Mouse (Mus musculus): Measurements from ENCODE around the gene Sox6. TPM values are rescaled to one million over a fixed set of nuclear protein-coding genes. Genes with fewer than 3 reads are reported as not detected.

Gene Sox6
- polyA plus RNA-seq, 1 experiment = 2.9 TPM

GRCm38 (mm10) chr7:115565060-115565426 lies 473.6 kb downstream of the Sox6 start:
- Histone ChIP-seq H3K4me3 (ENCODE audit: insufficient read depth, low read length) (no peak overlapping the region), H3K4me1 (ENCODE audit: control insufficient read depth, insufficient read depth, low read length) (no peaks in the 10 kb centered on the region), H3K27ac (ENCODE audit: insufficient read depth, low read length) (no peak overlapping the region)
- TF ChIP-seq CTCF (IDR thresholded peaks at IDR 0.05; ENCODE audit: borderline replicate concordance, insufficient read depth, low read length) = no peak
- no peak for TF ChIP-seq POLR2A (IDR thresholded peaks at IDR 0.05; ENCODE audit: low read depth, low read length)

- no peaks in the 10 kb centered on the region for H3K4me1 ChIP-seq (ENCODE audit: control insufficient read depth, insufficient read depth, low read length)
- H3K27ac ChIP-seq (ENCODE audit: insufficient read depth, low read length) = no peak overlapping the region
- no peak overlapping the region for H3K4me3 ChIP-seq (ENCODE audit: insufficient read depth, low read length)
- TF ChIP-seq CTCF (IDR thresholded peaks at IDR 0.05; ENCODE audit: borderline replicate concordance, insufficient read depth, low read length) = no peak
- no peak for TF ChIP-seq POLR2A (IDR thresholded peaks at IDR 0.05; ENCODE audit: low read depth, low read length)
These were observed 474.1 kb downstream of the Sox6 start for GRCm38 (mm10) chr7:115564359-115565059.

GRCm38 (mm10) chr7:115556677-115557076 lies 481.9 kb downstream of the Sox6 start:
- Histone ChIP-seq H3K27ac (ENCODE audit: insufficient read depth, low read length) (no peak overlapping the region), H3K4me1 (ENCODE audit: control insufficient read depth, insufficient read depth, low read length) (no peaks in the 10 kb centered on the region), H3K4me3 (ENCODE audit: insufficient read depth, low read length) (no peak overlapping the region)
- TF ChIP-seq CTCF (IDR thresholded peaks at IDR 0.05; ENCODE audit: borderline replicate concordance, insufficient read depth, low read length) = no peak

DNA sequence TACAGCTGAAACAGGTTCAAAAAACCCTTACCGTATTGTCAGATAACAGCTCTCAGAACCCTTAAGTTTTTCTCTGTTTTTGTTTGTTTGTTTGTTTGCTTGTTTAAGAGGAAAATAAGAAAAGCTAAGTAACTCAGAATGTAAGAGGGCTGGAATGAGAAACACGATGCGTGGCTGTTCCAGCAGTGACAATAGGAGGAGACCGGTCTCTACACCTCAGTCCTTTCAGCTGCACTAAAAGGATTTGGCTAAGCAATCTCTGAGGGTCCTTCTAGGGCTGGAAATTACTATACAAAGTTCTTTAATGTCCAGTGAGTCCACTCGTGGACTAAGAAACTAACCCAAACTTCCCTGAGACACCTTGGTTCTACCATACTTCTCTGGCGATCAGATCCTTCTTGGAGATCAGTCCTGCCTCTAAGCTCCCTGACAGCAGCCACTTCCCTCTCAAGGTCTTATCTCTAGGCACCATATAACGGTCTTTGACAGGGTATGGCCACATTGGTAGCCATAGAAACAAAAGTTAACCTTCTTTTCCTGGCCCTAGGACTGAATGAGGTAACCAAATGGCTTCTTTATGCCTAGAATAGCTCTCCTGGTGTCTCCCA lies 488.3 kb downstream of the Sox6 start:
- no peak overlapping the region for H3K27ac ChIP-seq (ENCODE audit: insufficient read depth, low read length)
- no peak overlapping the region for H3K4me3 ChIP-seq (ENCODE audit: insufficient read depth, low read length)
- TF ChIP-seq CTCF (IDR thresholded peaks at IDR 0.05; ENCODE audit: borderline replicate concordance, insufficient read depth, low read length) = no peak
- no peak for TF ChIP-seq POLR2A (IDR thresholded peaks at IDR 0.05; ENCODE audit: low read depth, low read length)
- H3K4me1 ChIP-seq (ENCODE audit: control insufficient read depth, insufficient read depth, low read length) = no peaks in the 10 kb centered on the region

GRCm38 (mm10) chr7:115549670-115550069 lies 488.9 kb downstream of the Sox6 start:
- no peak overlapping the region for H3K27ac ChIP-seq (ENCODE audit: insufficient read depth, low read length)
- H3K4me3 ChIP-seq (ENCODE audit: insufficient read depth, low read length) = no peak overlapping the region
- TF ChIP-seq POLR2A (IDR thresholded peaks at IDR 0.05; ENCODE audit: low read depth, low read length) (no peak), CTCF (IDR thresholded peaks at IDR 0.05; ENCODE audit: borderline replicate concordance, insufficient read depth, low read length) (no peak)
- no peaks in the 10 kb centered on the region for H3K4me1 ChIP-seq (ENCODE audit: control insufficient read depth, insufficient read depth, low read length)

GRCm38 (mm10) chr7:115545585-115546374 lies 492.8 kb downstream of the Sox6 start:
- no peak overlapping the region for H3K27ac ChIP-seq (ENCODE audit: insufficient read depth, low read length)
- H3K4me3 ChIP-seq (ENCODE audit: insufficient read depth, low read length) = no peak overlapping the region
- no peak for TF ChIP-seq POLR2A (IDR thresholded peaks at IDR 0.05; ENCODE audit: low read depth, low read length)
- TF ChIP-seq CTCF (IDR thresholded peaks at IDR 0.05; ENCODE audit: borderline replicate concordance, insufficient read depth, low read length) = no peak
- no peaks in the 10 kb centered on the region for H3K4me1 ChIP-seq (ENCODE audit: control insufficient read depth, insufficient read depth, low read length)

- Histone ChIP-seq H3K27ac (ENCODE audit: insufficient read depth, low read length) (no peak overlapping the region), H3K4me3 (ENCODE audit: insufficient read depth, low read length) (no peak overlapping the region), H3K4me1 (ENCODE audit: control insufficient read depth, insufficient read depth, low read length) (no peaks in the 10 kb centered on the region)
- TF ChIP-seq CTCF (IDR thresholded peaks at IDR 0.05; ENCODE audit: borderline replicate concordance, insufficient read depth, low read length) (no peak), POLR2A (IDR thresholded peaks at IDR 0.05; ENCODE audit: low read depth, low read length) (no peak)
These were observed 495.0 kb downstream of the Sox6 start for GRCm38 (mm10) chr7:115543596-115543995.

GRCm38 (mm10) chr7:115540261-115540660 lies 498.3 kb downstream of the Sox6 start:
- no peak for TF ChIP-seq POLR2A (IDR thresholded peaks at IDR 0.05; ENCODE audit: low read depth, low read length)
- TF ChIP-seq CTCF (IDR thresholded peaks at IDR 0.05; ENCODE audit: borderline replicate concordance, insufficient read depth, low read length) = no peak
- Histone ChIP-seq H3K4me3 (ENCODE audit: insufficient read depth, low read length) (no peak overlapping the region), H3K27ac (ENCODE audit: insufficient read depth, low read length) (no peak overlapping the region), H3K4me1 (ENCODE audit: control insufficient read depth, insufficient read depth, low read length) (no peaks in the 10 kb centered on the region)

DNA sequence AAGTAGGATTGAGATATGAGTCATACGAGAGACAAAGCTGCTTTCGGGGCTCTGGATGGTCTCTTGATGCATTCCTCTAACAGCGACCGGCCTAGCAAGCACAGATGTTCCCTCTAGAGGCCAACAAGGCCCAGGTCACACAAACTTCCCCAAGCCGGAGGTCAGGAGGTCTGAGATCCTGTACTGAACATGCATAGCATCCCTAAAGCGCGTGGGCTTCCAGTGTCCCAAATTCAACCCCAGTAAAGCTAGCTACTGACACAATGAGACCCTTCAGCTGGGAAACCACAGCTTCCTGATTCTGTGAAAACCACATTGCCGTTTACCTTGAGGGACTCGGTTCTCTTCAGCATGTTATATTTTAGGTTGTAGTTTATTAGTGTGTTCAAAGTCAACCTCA lies 499.6 kb downstream of the Sox6 start:
- TF ChIP-seq POLR2A (IDR thresholded peaks at IDR 0.05; ENCODE audit: low read depth, low read length) (no peak), CTCF (IDR thresholded peaks at IDR 0.05; ENCODE audit: borderline replicate concordance, insufficient read depth, low read length) (no peak)
- Histone ChIP-seq H3K27ac (ENCODE audit: insufficient read depth, low read length) (no peak overlapping the region), H3K4me1 (ENCODE audit: control insufficient read depth, insufficient read depth, low read length) (no peaks in the 10 kb centered on the region), H3K4me3 (ENCODE audit: insufficient read depth, low read length) (no peak overlapping the region)

DNA sequence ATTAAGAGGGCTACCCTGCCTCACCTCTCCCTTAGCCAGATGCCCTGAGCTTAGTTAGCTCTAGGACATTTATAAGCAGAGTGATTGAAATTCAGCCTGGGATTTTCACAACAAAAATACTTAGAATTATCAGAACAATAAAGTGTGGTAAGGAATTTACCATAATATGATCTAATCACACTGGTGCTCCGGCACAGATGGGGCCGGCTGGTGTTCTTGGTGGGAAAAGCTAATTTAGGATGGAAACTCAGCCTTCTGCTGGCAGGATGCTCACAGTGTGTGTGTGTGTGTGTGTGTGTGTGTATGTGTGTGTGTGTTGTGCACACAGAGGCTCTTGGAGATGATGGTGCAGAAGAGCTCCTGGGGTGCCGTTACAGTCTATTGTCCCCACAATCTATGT lies 501.0 kb downstream of the Sox6 start:
- H3K4me3 ChIP-seq (ENCODE audit: insufficient read depth, low read length) = no peak overlapping the region
- TF ChIP-seq CTCF (IDR thresholded peaks at IDR 0.05; ENCODE audit: borderline replicate concordance, insufficient read depth, low read length) = no peak
- H3K4me1 ChIP-seq (ENCODE audit: control insufficient read depth, insufficient read depth, low read length) = no peaks in the 10 kb centered on the region
- no peak overlapping the region for H3K27ac ChIP-seq (ENCODE audit: insufficient read depth, low read length)

Data from embryonic fibroblast, embryonic 13.5 days (primary cell).